Mouse (Mus musculus) MEL (cell line): Measurements from ENCODE around the gene Rgs9. TPM values are rescaled to one million over a fixed set of nuclear protein-coding genes. Genes with fewer than 3 reads are reported as not detected.

Experiments used
- DNase-seq: peaks from one replicate; pipeline ENCODE4 v3.0.0; 2011; ENCODE audit warnings: low read depth, low spot score
- H3K27ac ChIP-seq: 2 replicates; pipeline ENCODE4 v1.5.1; 2012; ENCODE audit warnings: low read depth, mild to moderate bottlenecking, control low read depth, low read length, moderate library complexity; ENCODE audit not compliant: control insufficient read depth
- H3K27me3 ChIP-seq, 2 experiments: fragments of 150-350 bp in 1 of 2; sonication (generic) in 1 of 2; 2 replicates each; pipeline ENCODE4 v1.6.1; 2012; ENCODE audit warnings: low read length in 2 of 2, mild to moderate bottlenecking in 2 of 2, improper control_type of control experiment in 1 of 2, moderate library complexity in 1 of 2; ENCODE audit not compliant: insufficient read depth in 2 of 2, control insufficient read depth in 1 of 2
- H3K36me3 ChIP-seq, 2 experiments: 2 replicates each; pipeline ENCODE4 v1.6.1; 2012 to 2014; ENCODE audit warnings: low read length in 2 of 2, improper control_type of control experiment in 1 of 2, inconsistent platforms in 1 of 2, mild to moderate bottlenecking in 1 of 2; ENCODE audit not compliant: insufficient read depth in 2 of 2, control insufficient read depth in 1 of 2
- H3K4me1 ChIP-seq, 2 experiments: fragments of 150-350 bp in 1 of 2; sonication (generic) in 1 of 2; 2 replicates each; pipeline ENCODE4 v1.6.1; 2012; ENCODE audit warnings: low read length in 2 of 2, improper control_type of control experiment in 1 of 2, mild to moderate bottlenecking in 1 of 2; ENCODE audit not compliant: insufficient read depth in 2 of 2, control insufficient read depth in 1 of 2
- H3K4me3 ChIP-seq, 2 experiments: fragments of 150-350 bp in 1 of 2; sonication (generic) in 1 of 2; 2 replicates each; pipeline ENCODE4 v1.5.1; 2012; ENCODE audit warnings: low read depth in 2 of 2, low read length in 2 of 2, mild to moderate bottlenecking in 2 of 2, moderate library complexity in 2 of 2, control low read depth in 1 of 2, improper control_type of control experiment in 1 of 2; ENCODE audit not compliant: control insufficient read depth in 1 of 2, insufficient read depth in 1 of 2
- H3K79me2 ChIP-seq: 2 replicates; pipeline ENCODE4 v1.6.1; 2012; ENCODE audit warnings: mild to moderate bottlenecking, low read length, moderate library complexity; ENCODE audit not compliant: control insufficient read depth, poor library complexity, insufficient read depth
- H3K9ac ChIP-seq: 2 replicates; pipeline ENCODE4 v1.6.1; 2012; ENCODE audit warnings: low read depth, mild to moderate bottlenecking, control low read depth, low read length, moderate library complexity; ENCODE audit not compliant: control insufficient read depth, poor library complexity, severe bottlenecking
- H3K9me3 ChIP-seq: fragments of 150-350 bp; sonication (generic); replicated peaks from 2 replicates; pipeline ENCODE4 v1.6.1; 2012; ENCODE audit warnings: mild to moderate bottlenecking, low read length, improper control_type of control experiment, moderate library complexity; ENCODE audit not compliant: insufficient read depth
- BHLHE40 ChIP-seq: IDR thresholded peaks from 2 replicates; pipeline ENCODE4 v1.6.1; 2012; ENCODE audit warnings: low read depth, mild to moderate bottlenecking, inconsistent platforms, low read length, improper control_type of control experiment, borderline replicate concordance
- CHD2 ChIP-seq: IDR thresholded peaks from 2 replicates; pipeline ENCODE4 v1.6.1; 2011; ENCODE audit warnings: low read length, improper control_type of control experiment
- CTCF ChIP-seq, 3 experiments: IDR thresholded peaks in 2 of 3; conservative IDR thresholded peaks in 1 of 3; 2 replicates each; pipeline ENCODE4 v1.5.1; 2011 to 2012; ENCODE audit warnings: low read length in 3 of 3, low read depth in 2 of 3, mild to moderate bottlenecking in 2 of 3, improper control_type of control experiment in 1 of 3, inconsistent platforms in 1 of 3, mixed read lengths in 1 of 3, moderate library complexity in 1 of 3; ENCODE audit not compliant: control insufficient read depth in 1 of 3, insufficient read depth in 1 of 3, poor library complexity in 1 of 3, severe bottlenecking in 1 of 3
- E2F4 ChIP-seq: IDR thresholded peaks from 2 replicates; pipeline ENCODE4 v1.6.1; 2011; ENCODE audit warnings: low read depth, low read length, improper control_type of control experiment, borderline replicate concordance
- ELF1 ChIP-seq: IDR thresholded peaks from 2 replicates; pipeline ENCODE4 v1.6.1; 2014; ENCODE audit warnings: low read depth, mild to moderate bottlenecking, inconsistent platforms, low read length, improper control_type of control experiment, moderate library complexity
- EP300 ChIP-seq, 2 experiments: IDR thresholded peaks; 2 replicates each; pipeline ENCODE4 v1.6.1; 2011; ENCODE audit warnings: improper control_type of control experiment in 2 of 2, low read length in 2 of 2, low read depth in 1 of 2, mild to moderate bottlenecking in 1 of 2
- HCFC1 ChIP-seq: IDR thresholded peaks from 2 replicates; pipeline ENCODE4 v1.6.1; 2012; ENCODE audit warnings: low read depth, mild to moderate bottlenecking, inconsistent platforms, low read length, improper control_type of control experiment, moderate library complexity
- MAZ ChIP-seq: IDR thresholded peaks from 2 replicates; pipeline ENCODE4 v1.6.1; 2012; ENCODE audit warnings: low read depth, mild to moderate bottlenecking, inconsistent platforms, low read length, improper control_type of control experiment
- MEF2A ChIP-seq: IDR thresholded peaks from 2 replicates; pipeline ENCODE4 v1.6.1; 2014; ENCODE audit warnings: low read depth, mild to moderate bottlenecking, inconsistent platforms, low read length, improper control_type of control experiment; ENCODE audit not compliant: poor library complexity, insufficient replicate concordance, severe bottlenecking; ENCODE audit errors: extremely low read depth
- MXI1 ChIP-seq: IDR thresholded peaks from 2 replicates; pipeline ENCODE4 v1.6.1; 2011; ENCODE audit warnings: mild to moderate bottlenecking, low read depth, low read length, improper control_type of control experiment
- MYB ChIP-seq: IDR thresholded peaks from 2 replicates; pipeline ENCODE4 v1.6.1; 2011; ENCODE audit warnings: mild to moderate bottlenecking, low read depth, low read length, improper control_type of control experiment
- POLR2A ChIP-seq, 2 experiments: IDR thresholded peaks; 2 replicates each; pipeline ENCODE4 v1.6.1; 2011 to 2012; ENCODE audit warnings: low read length in 2 of 2, mild to moderate bottlenecking in 2 of 2, control low read depth in 1 of 2, improper control_type of control experiment in 1 of 2, low read depth in 1 of 2, moderate library complexity in 1 of 2; ENCODE audit not compliant: control insufficient read depth in 1 of 2, insufficient read depth in 1 of 2, poor library complexity in 1 of 2
- RAD21 ChIP-seq: IDR thresholded peaks from 2 replicates; pipeline ENCODE4 v1.6.1; 2011; ENCODE audit warnings: mild to moderate bottlenecking, low read depth, low read length, improper control_type of control experiment
- RCOR1 ChIP-seq: IDR thresholded peaks from 2 replicates; pipeline ENCODE4 v1.6.1; 2012; ENCODE audit warnings: low read depth, mild to moderate bottlenecking, inconsistent platforms, low read length, improper control_type of control experiment
- SMC3 ChIP-seq: IDR thresholded peaks from 2 replicates; pipeline ENCODE4 v1.6.1; 2011; ENCODE audit warnings: low read depth, low read length, improper control_type of control experiment
- TAL1 ChIP-seq: IDR thresholded peaks from 2 replicates; pipeline ENCODE4 v1.6.1; 2012; ENCODE audit warnings: mild to moderate bottlenecking, inconsistent platforms, low read length, moderate library complexity, mixed read lengths
- TBP ChIP-seq: IDR thresholded peaks from 2 replicates; pipeline ENCODE4 v1.8.0; 2011; ENCODE audit warnings: low read depth, low read length, improper control_type of control experiment
- TCF12 ChIP-seq: IDR thresholded peaks from 2 replicates; pipeline ENCODE4 v1.6.1; 2014; ENCODE audit warnings: low read depth, mild to moderate bottlenecking, inconsistent platforms, low read length, improper control_type of control experiment, moderate library complexity
- USF1 ChIP-seq: IDR thresholded peaks from 2 replicates; pipeline ENCODE4 v1.6.1; 2014; ENCODE audit warnings: low read depth, mild to moderate bottlenecking, inconsistent platforms, low read length, improper control_type of control experiment, moderate library complexity
- ZKSCAN1 ChIP-seq: IDR thresholded peaks from 2 replicates; pipeline ENCODE4 v1.6.1; 2012; ENCODE audit warnings: low read depth, mild to moderate bottlenecking, inconsistent platforms, low read length, improper control_type of control experiment, moderate library complexity
- ZNF384 ChIP-seq: IDR thresholded peaks from 2 replicates; pipeline ENCODE4 v1.6.1; 2012; ENCODE audit warnings: low read depth, mild to moderate bottlenecking, inconsistent platforms, low read length, improper control_type of control experiment
- polyA plus RNA-seq, 2 experiments: library from polyadenylated mRNA; stranded (reverse) in 1 of 2; unstranded in 1 of 2; fragments of >175 nt in 1 of 2; fragments of >200 nt in 1 of 2; gene quantifications; 2 replicates each; pipeline versions ENCODE4 v1.2.1 to v1.2.4; 2012; ENCODE audit warnings: low replicate concordance in 2 of 2, low read depth in 1 of 2; ENCODE audit not compliant: insufficient read length in 2 of 2, insufficient read depth in 1 of 2, missing spikeins in 1 of 2
- total RNA-seq: library from RNA; depleted of rRNA; stranded (reverse); fragments of 300-350 nt; gene quantifications from 2 replicates; pipeline ENCODE4 v1.2.3, GENCODE M21; 2012

Rgs9 gene
- total and polyA plus RNA-seq, 3 experiments, result not detected

DNA sequence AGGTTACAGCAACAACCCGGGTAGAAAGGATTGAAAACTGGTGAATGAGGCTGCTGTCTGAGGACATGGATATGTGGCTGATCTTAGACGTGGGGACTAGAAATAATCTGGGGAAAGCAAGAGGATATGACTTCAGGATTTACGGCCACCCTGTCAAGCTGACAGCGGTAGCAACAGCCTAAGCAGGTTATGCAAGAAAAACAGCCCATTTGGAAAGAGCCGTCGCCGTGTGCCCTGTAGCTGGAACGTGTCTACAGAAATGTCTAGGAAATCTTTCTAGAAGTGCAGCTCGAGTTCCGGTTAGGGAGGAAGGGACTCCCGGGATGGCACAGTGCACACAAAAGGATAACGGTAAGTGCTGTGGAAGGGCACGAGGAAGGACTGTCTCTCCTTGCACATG lies 28.3 kb upstream of the Rgs9 start:
- Histone ChIP-seq H3K27me3 (no peaks in the 10 kb centered on the region), H3K36me3 (peaks cover 0 to 2% of the 10 kb centered on the region in 2 experiments; a peak in 1 of 4 replicates), H3K4me1 (peaks cover 0 to 5% of the 10 kb centered on the region in 2 experiments; a peak in 2 of 4 replicates), H3K79me2 (no peaks in the 10 kb centered on the region), H3K9ac (no peak overlapping the region), H3K9me3 (no peaks in the 10 kb centered on the region), H3K4me3 (no peak overlapping the region), H3K27ac (no peak overlapping the region)
- TF ChIP-seq ZNF384 (no peak), MYB (no peak), TBP (no peak), SMC3 (no peak), EP300 (IDR thresholded peaks at IDR 0.05; ENCODE audit: low read depth in 1 of 2, low read length in 2 of 2) (no peak), TCF12 (no peak), MEF2A (no peak), POLR2A (IDR thresholded peaks at IDR 0.05; ENCODE audit: control insufficient read depth in 1 of 2, insufficient read depth in 1 of 2, low read depth in 1 of 2, low read length in 2 of 2, poor library complexity in 1 of 2) (no peak), E2F4 (no peak), MAZ (no peak), MXI1 (no peak), USF1 (no peak), BHLHE40 (no peak), ZKSCAN1 (no peak)
- no peak for DNase-seq

DNA sequence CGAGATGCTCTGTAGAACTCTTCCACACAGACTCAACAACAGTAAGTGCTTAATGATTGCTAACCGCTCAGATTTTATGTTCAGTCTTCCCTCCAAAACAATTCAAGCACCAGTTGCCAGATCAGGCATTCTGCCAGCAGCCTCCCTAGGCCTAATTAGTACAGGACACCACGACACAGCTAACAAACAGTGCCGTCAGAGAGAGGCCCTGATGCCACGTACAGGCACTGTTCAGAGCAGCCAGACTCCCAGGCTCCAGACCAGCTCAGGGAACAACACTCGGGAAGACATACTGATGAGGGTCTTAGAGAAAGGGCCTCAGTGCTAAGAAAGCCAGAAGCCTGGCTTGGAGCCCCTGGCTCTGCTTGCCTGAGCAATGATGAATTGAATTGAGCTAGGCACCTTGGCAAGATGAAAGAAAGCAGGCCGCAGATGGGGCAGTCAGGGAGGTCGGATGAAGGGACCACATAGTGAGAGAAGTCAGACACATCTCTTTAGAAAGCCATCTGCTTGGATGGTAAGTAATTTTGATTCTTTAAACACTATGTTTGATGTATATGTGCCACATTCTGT lies 22.5 kb upstream of the Rgs9 start:
- DNase-seq, result no peak
- no peaks in the 10 kb centered on the region for H3K36me3 ChIP-seq
- H3K9me3 ChIP-seq, result no peaks in the 10 kb centered on the region
- H3K4me1 ChIP-seq, result no peaks in the 10 kb centered on the region
- H3K9ac ChIP-seq, result no peak overlapping the region
- H3K27ac ChIP-seq, result no peak overlapping the region
- no peak overlapping the region for H3K4me3 ChIP-seq
- TF ChIP-seq MYB, result no peak
- no peak for TF ChIP-seq SMC3
- no peak for TF ChIP-seq POLR2A (IDR thresholded peaks at IDR 0.05; ENCODE audit: control insufficient read depth in 1 of 2, insufficient read depth in 1 of 2, low read depth in 1 of 2, low read length in 2 of 2, poor library complexity in 1 of 2)
- no peak for TF ChIP-seq ELF1
- no peak for TF ChIP-seq RCOR1
- no peak for TF ChIP-seq TCF12
- TF ChIP-seq CTCF (IDR thresholded peaks at IDR 0.05 in 2 of 3, conservative IDR thresholded peaks at IDR 0.05 in 1 of 3; ENCODE audit: control insufficient read depth in 1 of 3, insufficient read depth in 1 of 3, low read depth in 2 of 3, low read length in 3 of 3, poor library complexity in 1 of 3, severe bottlenecking in 1 of 3), result no peak
- no peak for TF ChIP-seq CHD2
- no peak for TF ChIP-seq RAD21
- TF ChIP-seq EP300 (IDR thresholded peaks at IDR 0.05; ENCODE audit: low read depth in 1 of 2, low read length in 2 of 2), result no peak
- TF ChIP-seq HCFC1, result no peak
- TF ChIP-seq USF1, result no peak
- TF ChIP-seq BHLHE40, result no peak
- no peak for TF ChIP-seq TAL1
- no peaks in the 10 kb centered on the region for H3K79me2 ChIP-seq
- H3K27me3 ChIP-seq, result no peaks in the 10 kb centered on the region
